In genomic region chr5:49856036-49856435, GRCm38 (mm10) we compare ENCODE assay signal across 26 mouse cellular contexts.
"Had no signal": no experiment of that assay in that cellular context is flagged by ENCODE, and none has a peak within 500 bp of the region (broad histone marks: within the 10 kb centered on the region; RNA-seq: fewer than 3 reads in every experiment).

No protein-coding gene starts in this region.

- DNase-seq: cerebellum, adult 9-11 months; cerebellum, postnatal 10 days; cerebellum, postnatal 14 days; cerebellum, postnatal 25 days; cerebellum, postnatal 36 days; embryo, embryonic 11 days; forebrain, postnatal 0 days; gastrocnemius, adult 2 months; gastrocnemius, postnatal 10 days; gastrocnemius, postnatal 14 days; gastrocnemius, postnatal 25 days; gastrocnemius, postnatal 36 days; heart, adult 11 months; heart, adult 18-20 months; heart, adult 2 months had no signal

- H3K36me3 ChIP-seq: embryonic facial prominence, embryonic 10.5 days; embryonic facial prominence, embryonic 12.5 days; embryonic facial prominence, embryonic 13.5 days; embryonic facial prominence, embryonic 15.5 days; forebrain, embryonic 10.5 days; forebrain, embryonic 12.5 days; forebrain, embryonic 15.5 days had no signal

- H3K27me3 ChIP-seq: embryonic facial prominence, embryonic 12.5 days; embryonic facial prominence, embryonic 13.5 days; embryonic facial prominence, embryonic 15.5 days; forebrain, embryonic 12.5 days; forebrain, embryonic 13.5 days; forebrain, embryonic 15.5 days had no signal

- H3K4me1 ChIP-seq: embryonic facial prominence, embryonic 10.5 days; embryonic facial prominence, embryonic 12.5 days; embryonic facial prominence, embryonic 13.5 days; embryonic facial prominence, embryonic 15.5 days; forebrain, embryonic 10.5 days; forebrain, embryonic 12.5 days; forebrain, embryonic 13.5 days; forebrain, embryonic 15.5 days had no signal

- H3K9me3 ChIP-seq: embryonic facial prominence, embryonic 10.5 days; embryonic facial prominence, embryonic 12.5 days; embryonic facial prominence, embryonic 13.5 days; embryonic facial prominence, embryonic 15.5 days; forebrain, embryonic 10.5 days; forebrain, embryonic 12.5 days; forebrain, embryonic 13.5 days; forebrain, embryonic 15.5 days had no signal

- H3K4me3 ChIP-seq: embryonic facial prominence, embryonic 10.5 days; embryonic facial prominence, embryonic 12.5 days; embryonic facial prominence, embryonic 13.5 days; embryonic facial prominence, embryonic 15.5 days; erythroblast, embryonic 14.5 days; forebrain, embryonic 10.5 days; forebrain, embryonic 12.5 days; forebrain, embryonic 13.5 days; forebrain, embryonic 15.5 days; gastrocnemius, adult 2 months; heart, adult 2 months had no signal

- ATAC-seq: forebrain, embryonic 13.5 days; forebrain, embryonic 14.5 days; forebrain, embryonic 15.5 days; forebrain, embryonic 16.5 days; forebrain, postnatal 0 days had no signal

- H3K9ac ChIP-seq: embryonic facial prominence, embryonic 12.5 days; embryonic facial prominence, embryonic 13.5 days; embryonic facial prominence, embryonic 15.5 days; forebrain, embryonic 12.5 days; forebrain, embryonic 13.5 days; forebrain, embryonic 15.5 days; forebrain, postnatal 0 days had no signal

- H3K27ac ChIP-seq: embryonic facial prominence, embryonic 10.5 days; embryonic facial prominence, embryonic 12.5 days; embryonic facial prominence, embryonic 13.5 days; embryonic facial prominence, embryonic 15.5 days; forebrain, embryonic 10.5 days; forebrain, embryonic 12.5 days; forebrain, embryonic 13.5 days; forebrain, embryonic 15.5 days; gastrocnemius, adult 2 months; heart, adult 2 months had no signal
